Mouse (Mus musculus) ES-E14 (cell line): ENCODE results near the gene Nup160.

ENCODE experiments used
- CHD2 ChIP-seq: IDR thresholded peaks from 2 replicates; pipeline ENCODE4 v1.6.1; 2014; ENCODE audit warnings: mild to moderate bottlenecking, low read depth, low read length, inconsistent platforms
- HCFC1 ChIP-seq: IDR thresholded peaks from 2 replicates; pipeline ENCODE4 v1.6.1; 2012; ENCODE audit warnings: low read length, inconsistent platforms, borderline replicate concordance; ENCODE audit not compliant: insufficient read depth
- ZC3H11A ChIP-seq: IDR thresholded peaks from 2 replicates; pipeline ENCODE4 v1.6.1; 2012; ENCODE audit warnings: low read depth, mild to moderate bottlenecking, inconsistent platforms, low read length, borderline replicate concordance
- ZNF384 ChIP-seq: IDR thresholded peaks from 2 replicates; pipeline ENCODE4 v1.6.1; 2012; ENCODE audit warnings: low read depth, low read length, inconsistent platforms

DNA sequence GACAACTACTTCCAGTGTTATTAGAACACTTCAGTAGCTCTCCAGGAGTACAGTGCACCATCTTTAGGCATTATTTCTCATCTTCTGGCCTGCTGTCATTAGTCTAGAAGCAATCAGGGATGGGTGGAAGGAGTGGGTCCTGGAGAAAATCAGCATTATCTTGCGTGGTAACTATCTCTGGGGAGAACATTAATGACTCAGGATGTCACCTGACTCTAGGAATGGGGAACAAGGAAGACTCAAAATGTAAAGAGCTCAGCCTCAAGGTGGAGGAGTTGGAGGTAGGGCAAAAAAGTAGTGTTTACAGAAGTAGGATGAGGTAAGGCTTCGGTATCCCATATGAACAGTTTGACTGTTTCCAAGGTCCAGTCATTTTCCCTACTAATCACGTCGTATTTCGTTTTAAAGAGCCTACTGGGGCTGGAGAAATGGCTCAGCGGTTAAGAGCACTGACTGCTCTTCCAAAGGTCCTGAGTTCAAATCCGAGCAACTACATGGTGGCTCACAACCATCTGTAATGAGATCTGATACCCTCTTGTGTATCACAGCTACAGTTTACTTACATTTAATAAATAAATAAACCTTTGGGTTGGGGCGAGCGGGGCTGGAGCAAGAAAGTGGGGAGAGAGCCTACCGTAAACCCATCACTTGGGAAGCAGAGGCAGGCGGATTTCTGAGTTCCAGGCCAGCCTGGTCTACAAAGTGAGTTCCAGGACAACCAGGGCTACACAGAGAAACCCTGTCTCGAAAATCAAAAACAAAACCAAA, 67.5 kb downstream of the Nup160 start:
- no peak for TF ChIP-seq ZNF384
- no peak for TF ChIP-seq HCFC1
- no peak for TF ChIP-seq ZC3H11A
- TF ChIP-seq CHD2: no peak
